ENCODE assay signal across 16 mouse cellular contexts in the genomic region with DNA sequence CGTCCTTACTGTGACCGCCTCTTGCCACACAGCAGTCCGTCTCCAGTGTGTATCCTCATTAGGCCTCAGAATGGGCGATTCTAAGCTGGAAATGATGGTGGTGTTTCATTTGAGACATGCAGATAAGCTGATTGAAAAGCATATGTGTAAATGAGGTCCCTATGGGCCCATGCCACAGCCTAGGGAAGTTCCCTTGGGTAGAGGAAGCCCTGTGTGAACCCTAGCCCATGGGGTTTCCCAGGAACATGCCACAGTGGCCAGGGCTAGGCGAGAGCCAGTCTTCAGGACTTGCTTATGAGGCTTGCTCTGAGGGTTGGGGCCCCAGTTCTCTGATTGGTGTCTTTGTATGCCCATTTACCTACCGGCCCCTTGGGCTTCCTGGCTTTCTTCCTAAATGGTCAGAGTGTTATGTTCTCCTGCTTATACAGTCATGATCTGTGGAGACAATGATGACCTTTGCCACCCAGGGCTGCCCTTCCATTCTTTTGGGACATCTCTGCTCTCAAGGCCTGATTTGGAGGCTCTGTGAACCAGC.
"Had no signal": no experiment of that assay in that cellular context is flagged by ENCODE, and none has a peak within 500 bp of the region (broad histone marks: within the 10 kb centered on the region; RNA-seq: fewer than 3 reads in every experiment).

No protein-coding gene starts in this region.

- H3K27me3 ChIP-seq: lung, embryonic 15.5 days; megakaryocyte, embryonic 14.5 days; stomach, embryonic 15.5 days had no signal

- H3K27ac ChIP-seq: lung, embryonic 15.5 days; macrophage; stomach, embryonic 15.5 days; stomach, postnatal 0 days had no signal

- H3K4me3 ChIP-seq: lung, embryonic 15.5 days; megakaryocyte, embryonic 14.5 days; stomach, embryonic 15.5 days had no signal

- H3K4me2 ChIP-seq: lung, embryonic 15.5 days; midbrain, embryonic 11.5 days; stomach, embryonic 15.5 days had no signal

- H3K9me3 ChIP-seq: lung, embryonic 15.5 days; megakaryocyte, embryonic 14.5 days; stomach, embryonic 15.5 days had no signal

- H3K9ac ChIP-seq: liver, postnatal 0 days; lung, embryonic 15.5 days; stomach, embryonic 15.5 days had no signal

- DNase-seq: liver, postnatal 0 days; lung, adult 2 months; lung, postnatal 14 days; lung, postnatal 36 days; midbrain, embryonic 14.5 days; right cerebral cortex, postnatal 14 days; thymus, adult 2 months; thymus, postnatal 25 days; thymus, postnatal 4 days had no signal

- H3K4me1 ChIP-seq: lung, embryonic 15.5 days; stomach, embryonic 15.5 days had no signal

- ATAC-seq: liver, postnatal 0 days; lung, postnatal 0 days had no signal

- H3K36me3 ChIP-seq: lung, embryonic 15.5 days; stomach, embryonic 15.5 days had no signal
